ENCODE assay signal across 14 mouse cellular contexts in genomic region chr2:27599769-27600167, GRCm38 (mm10).
DNase-seq lines count a peak whose midpoint lies in the region; ATAC-seq and TF ChIP-seq lines count a peak whose summit lies in the region.
"Had no signal": no experiment of that assay in that cellular context is flagged by ENCODE, and none has a peak within 500 bp of the region (broad histone marks: within the 10 kb centered on the region; RNA-seq: fewer than 3 reads in every experiment).

No protein-coding gene starts in this region.

- no peak overlapping the region for H3K9ac ChIP-seq in liver, embryonic 16.5 days (ENCODE audit: low read depth, low read length)
- H3K9ac ChIP-seq in liver, embryonic 11.5 days (ENCODE audit: low read depth, low read length), result no peak overlapping the region
- no peak overlapping the region for H3K9ac ChIP-seq in midbrain, embryonic 11.5 days (ENCODE audit: low read length)
- H3K9ac ChIP-seq in midbrain, embryonic 15.5 days, result no peak overlapping the region
- no peak overlapping the region for H3K9ac ChIP-seq in stomach, postnatal 0 days (ENCODE audit: low read length)
- H3K9ac ChIP-seq: forebrain, embryonic 13.5 days; hindbrain, embryonic 15.5 days; liver, embryonic 14.5 days; neural tube, embryonic 15.5 days had no signal

- no peaks in the 10 kb centered on the region for H3K36me3 ChIP-seq in liver, embryonic 16.5 days (ENCODE audit: control insufficient read depth, insufficient read depth)
- H3K36me3 ChIP-seq in liver, embryonic 11.5 days (ENCODE audit: control insufficient read depth, insufficient read depth, low read length), result no peaks in the 10 kb centered on the region
- no peaks in the 10 kb centered on the region for H3K36me3 ChIP-seq in midbrain, embryonic 11.5 days (ENCODE audit: control insufficient read depth, insufficient read depth, low read length)
- H3K36me3 ChIP-seq in midbrain, embryonic 15.5 days (replicated peaks), result no peaks in the 10 kb centered on the region
- no peaks in the 10 kb centered on the region for H3K36me3 ChIP-seq in stomach, postnatal 0 days (ENCODE audit: control insufficient read depth, insufficient read depth, low read length)
- H3K36me3 ChIP-seq: hindbrain, embryonic 15.5 days; midbrain, embryonic 10.5 days; neural tube, embryonic 15.5 days had no signal

- DNase-seq in kidney, adult 11 months, result peak; percentile 46
- DNase-seq in kidney, postnatal 10 days, result no peak
- DNase-seq in liver, embryonic 11.5 days (ENCODE audit: low spot score), result no peak
- DNase-seq in midbrain, embryonic 11.5 days (ENCODE audit: low spot score, missing footprints), result peak; percentile 77
- no peak for DNase-seq in stomach, postnatal 0 days (ENCODE audit: low spot score)
- DNase-seq: thymus, postnatal 25 days had no signal

- WGBS in liver, embryonic 16.5 days (ENCODE audit: insufficient replicate concordance), result 53% methylated on average over 4 of the region's 4 CpGs
- 65% methylated on average over 4 of the region's 4 CpGs for WGBS in liver, embryonic 11.5 days
- 83% methylated on average over 4 of the region's 4 CpGs for WGBS in midbrain, embryonic 11.5 days
- 80% methylated on average over 4 of the region's 4 CpGs for WGBS in midbrain, embryonic 15.5 days
- 63% methylated on average over 4 of the region's 4 CpGs for WGBS in stomach, postnatal 0 days

- no peak overlapping the region for H3K4me2 ChIP-seq in liver, embryonic 16.5 days (ENCODE audit: low read depth, low read length)
- H3K4me2 ChIP-seq in liver, embryonic 11.5 days, result no peak overlapping the region
- H3K4me2 ChIP-seq in midbrain, embryonic 11.5 days, result no peak overlapping the region
- no peak overlapping the region for H3K4me2 ChIP-seq in midbrain, embryonic 15.5 days
- no peak overlapping the region for H3K4me2 ChIP-seq in stomach, postnatal 0 days (replicated peaks; ENCODE audit: low read depth)
- H3K4me2 ChIP-seq: forebrain, embryonic 13.5 days; hindbrain, embryonic 15.5 days; neural tube, embryonic 15.5 days had no signal

- no peaks in the 10 kb centered on the region for H3K9me3 ChIP-seq in liver, embryonic 16.5 days (replicated peaks; ENCODE audit: control insufficient read depth, low read length)
- no peaks in the 10 kb centered on the region for H3K9me3 ChIP-seq in liver, embryonic 11.5 days (ENCODE audit: control insufficient read depth, low read length)
- H3K9me3 ChIP-seq in midbrain, embryonic 11.5 days (ENCODE audit: control insufficient read depth, low read length), result no peaks in the 10 kb centered on the region
- no peaks in the 10 kb centered on the region for H3K9me3 ChIP-seq in midbrain, embryonic 15.5 days
- H3K9me3 ChIP-seq in stomach, postnatal 0 days (ENCODE audit: control insufficient read depth, low read length), result no peaks in the 10 kb centered on the region
- H3K9me3 ChIP-seq: forebrain, embryonic 13.5 days; hindbrain, embryonic 15.5 days; midbrain, embryonic 10.5 days; neural tube, embryonic 15.5 days had no signal

- no peak for TF ChIP-seq EP300 in stomach, postnatal 0 days (optimal IDR thresholded peaks at IDR 0.05)

- H3K27me3 ChIP-seq in liver, embryonic 16.5 days (ENCODE audit: control insufficient read depth, insufficient read depth, low read depth, low read length), result no peaks in the 10 kb centered on the region
- no peaks in the 10 kb centered on the region; the same call in none of the 2 replicates for H3K27me3 ChIP-seq in liver, embryonic 11.5 days (replicated peaks; ENCODE audit: control insufficient read depth, insufficient read depth, low read length)
- H3K27me3 ChIP-seq in midbrain, embryonic 11.5 days (ENCODE audit: control insufficient read depth, insufficient read depth, low read length), result no peaks in the 10 kb centered on the region
- no peaks in the 10 kb centered on the region for H3K27me3 ChIP-seq in midbrain, embryonic 15.5 days (replicated peaks)
- H3K27me3 ChIP-seq in stomach, postnatal 0 days (ENCODE audit: control insufficient read depth, insufficient read depth, low read length), result no peaks in the 10 kb centered on the region
- H3K27me3 ChIP-seq: hindbrain, embryonic 15.5 days had no signal

- H3K4me1 ChIP-seq in liver, embryonic 16.5 days (ENCODE audit: control insufficient read depth, low read depth, low read length), result peaks cover 5% of the 10 kb centered on the region
- peaks cover 3% of the 10 kb centered on the region; the same call in 1 of the 2 replicates for H3K4me1 ChIP-seq in liver, embryonic 11.5 days (replicated peaks; ENCODE audit: control insufficient read depth, insufficient read depth, low read length)
- no peaks in the 10 kb centered on the region for H3K4me1 ChIP-seq in midbrain, embryonic 11.5 days (ENCODE audit: control insufficient read depth, insufficient read depth, low read length)
- no peaks in the 10 kb centered on the region for H3K4me1 ChIP-seq in midbrain, embryonic 15.5 days
- peaks cover 5% of the 10 kb centered on the region; the same call in 1 of the 2 replicates for H3K4me1 ChIP-seq in stomach, postnatal 0 days (replicated peaks; ENCODE audit: control insufficient read depth, insufficient read depth)
- H3K4me1 ChIP-seq: hindbrain, embryonic 15.5 days had no signal

- no peak overlapping the region for H3K4me3 ChIP-seq in liver, embryonic 16.5 days (ENCODE audit: low read depth, low read length)
- no peak overlapping the region for H3K4me3 ChIP-seq in liver, embryonic 11.5 days (ENCODE audit: low read depth, low read length)
- H3K4me3 ChIP-seq in midbrain, embryonic 11.5 days (ENCODE audit: low read depth, low read length), result no peak overlapping the region
- no peak overlapping the region for H3K4me3 ChIP-seq in midbrain, embryonic 15.5 days
- H3K4me3 ChIP-seq in stomach, postnatal 0 days (ENCODE audit: low read depth, low read length), result no peak overlapping the region
- H3K4me3 ChIP-seq: forebrain, embryonic 13.5 days; gastrocnemius, adult 2 months; hindbrain, embryonic 15.5 days; midbrain, embryonic 10.5 days; neural tube, embryonic 15.5 days had no signal

- peak; percentile 25; the same call in 1 of the 2 replicates for ATAC-seq in liver, embryonic 16.5 days (ENCODE audit: low read depth)
- no peak for ATAC-seq in liver, embryonic 11.5 days (replicated peaks; ENCODE audit: low FRiP score)
- no peak for ATAC-seq in midbrain, embryonic 11.5 days (ENCODE audit: low FRiP score)
- ATAC-seq in midbrain, embryonic 15.5 days (replicated peaks), result no peak
- ATAC-seq in stomach, postnatal 0 days (ENCODE audit: low FRiP score, low TSS enrichment), result no peak
- ATAC-seq: forebrain, embryonic 13.5 days had no signal

- no peak for TF ChIP-seq CTCF in stomach, postnatal 0 days (IDR thresholded peaks at IDR 0.05; ENCODE audit: low read depth)

- no peak overlapping the region for H3K27ac ChIP-seq in liver, embryonic 16.5 days (ENCODE audit: low read length)
- H3K27ac ChIP-seq in liver, embryonic 11.5 days (ENCODE audit: low read depth, low read length), result no peak overlapping the region
- H3K27ac ChIP-seq in midbrain, embryonic 11.5 days (ENCODE audit: low read depth, low read length), result no peak overlapping the region
- H3K27ac ChIP-seq in midbrain, embryonic 15.5 days, result no peak overlapping the region
- no peak overlapping the region for H3K27ac ChIP-seq in stomach, postnatal 0 days (replicated peaks)
- H3K27ac ChIP-seq: forebrain, embryonic 13.5 days; gastrocnemius, adult 2 months; hindbrain, embryonic 15.5 days; liver, embryonic 14.5 days; midbrain, embryonic 10.5 days had no signal

Comparison
In these comparisons a context has a peak if more than half of its experiments do, and no peak if none do; other contexts are left out.
1. DNase-seq: peak in kidney, adult 11 months (single experiment) and midbrain, embryonic 11.5 days (single experiment); none in kidney, postnatal 10 days (single experiment), liver, embryonic 11.5 days (single experiment) and stomach, postnatal 0 days (single experiment).